In the genomic region with DNA sequence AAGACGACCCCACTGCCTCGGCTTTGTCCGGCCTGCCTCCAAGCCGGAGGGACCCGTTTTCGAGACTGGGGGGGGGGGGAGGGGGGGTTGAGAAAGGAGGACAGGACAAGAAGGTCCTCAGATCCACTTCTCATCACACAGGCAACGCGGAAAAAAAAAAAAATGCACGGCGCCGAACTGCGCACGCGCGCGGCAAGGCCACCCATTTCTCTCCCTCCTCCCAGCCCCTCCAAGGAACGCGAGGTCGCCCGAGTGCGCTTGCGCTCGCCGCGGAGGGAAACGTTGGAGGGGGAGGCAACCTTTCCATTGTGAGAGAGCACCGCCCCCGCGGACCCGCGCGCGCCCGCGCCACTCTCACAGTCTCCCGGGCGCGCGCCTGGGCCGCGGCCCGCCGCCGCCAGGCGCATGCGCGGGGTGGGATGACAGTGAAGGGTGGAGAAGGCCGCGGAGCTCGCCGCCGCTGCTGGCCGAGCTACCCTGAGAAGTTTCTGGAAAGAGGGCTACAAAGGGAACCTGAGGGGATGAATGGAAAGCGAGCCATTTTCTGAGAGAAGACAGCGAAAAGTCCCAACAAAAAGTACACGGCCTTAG, we compare ENCODE assay signal across 8 mouse cellular contexts. TPM values are rescaled to one million over a fixed set of nuclear protein-coding genes. Genes with fewer than 3 reads are reported as not detected.
DNase-seq lines count a peak whose midpoint lies in the region; ATAC-seq lines count a peak whose summit lies in the region.

No protein-coding gene starts in this region.

- peak overlapping the region; percentile 100 for H3K27ac ChIP-seq in hindbrain, embryonic 14.5 days

- H3K27me3 ChIP-seq in hindbrain, embryonic 14.5 days (ENCODE audit: control insufficient read depth, insufficient read depth, low read length): no peaks in the 10 kb centered on the region

- peak overlapping the region; percentile 69 for H3K4me3 ChIP-seq in hindbrain, embryonic 14.5 days (replicated peaks; ENCODE audit: low read length)

- peak; percentile 74 for ATAC-seq in hindbrain, embryonic 14.5 days (ENCODE audit: low FRiP score)

- peak overlapping the region; percentile 99 for H3K9ac ChIP-seq in hindbrain, embryonic 14.5 days

- peak overlapping the region; percentile 99 for H3K4me2 ChIP-seq in hindbrain, embryonic 14.5 days (replicated peaks)

- DNase-seq in NIH3T3 (ENCODE audit: low read depth): peak; percentile 99
- DNase-seq in cerebellum, postnatal 10 days: peak; percentile 99 to 100
- DNase-seq in frontal cortex, postnatal 14 days (ENCODE audit: low spot score in 2 of 2): peak; percentile 99
- DNase-seq in hindbrain, embryonic 14.5 days (ENCODE audit: low spot score): peak; percentile 99
- DNase-seq in layer of hippocampus, postnatal 36 days: peak; percentile 99
- DNase-seq in lung, postnatal 36 days: peak; percentile 99
- peak; percentile 100 for DNase-seq in retina, postnatal 1 day
- DNase-seq in urinary bladder, adult 18-20 months (ENCODE audit: low spot score in 2 of 2): peak; percentile 86 to 99

- WGBS in hindbrain, embryonic 14.5 days: under 1% methylated on average over 51 of the region's 56 CpGs

- no peaks in the 10 kb centered on the region for H3K36me3 ChIP-seq in hindbrain, embryonic 14.5 days (replicated peaks; ENCODE audit: control insufficient read depth, insufficient read depth)

- no peaks in the 10 kb centered on the region for H3K9me3 ChIP-seq in hindbrain, embryonic 14.5 days (ENCODE audit: control insufficient read depth, low read length)

- H3K4me1 ChIP-seq in hindbrain, embryonic 14.5 days (replicated peaks; ENCODE audit: control insufficient read depth, insufficient read depth, low read length): peaks cover 22% of the 10 kb centered on the region

RNA-seq across cellular contexts. Expression of a gene that starts 7.4 kb away (rescaled TPM):
- polyA plus RNA-seq in hindbrain, embryonic 14.5 days (2014; fragmentation: Nextera tagmentation; extraction: Ambion mirVana): 20.3 and 20.4 TPM in 2 replicates
- total RNA-seq in layer of hippocampus, postnatal 36 days (2021): 10 to 100 TPM; 55.3 to 66.7 TPM

Comparison
In these comparisons a context has a peak if more than half of its experiments do, and no peak if none do; other contexts are left out.
1. Peak in every context shown above with its lines: DNase-seq, ATAC-seq, H3K4me3 ChIP-seq and H3K27ac ChIP-seq.